Mouse (Mus musculus) cerebellum, postnatal 4 days (tissue): Measurements from ENCODE around the gene Tnrc6b.
A peak's percentile ranks its signal among the peaks of the same experiment; 100 is the strongest.

ENCODE experiments used
- DNase-seq, 2 experiments: peaks; one replicate each; pipeline ENCODE4 v3.0.0; 2022; ENCODE audit warnings: low spot score in 2 of 2, mixed read lengths in 1 of 2

Gene Tnrc6b

GRCm38 (mm10) chr15:80785699-80786098 lies 74.6 kb downstream of the Tnrc6b start:
- no peak for DNase-seq

GRCm38 (mm10) chr15:80787746-80788145 lies 76.6 kb downstream of the Tnrc6b start:
- DNase-seq = no peak

GRCm38 (mm10) chr15:80792556-80792955 lies 81.4 kb downstream of the Tnrc6b start:
- no peak for DNase-seq

GRCm38 (mm10) chr15:80795076-80795475 lies 84.0 kb downstream of the Tnrc6b start:
- DNase-seq = no peak

- peak in 1 of 2 experiments; percentile 8 for DNase-seq
These were observed 86.6 kb downstream of the Tnrc6b start for GRCm38 (mm10) chr15:80797757-80798156.

- peak; percentile 55 to 81 for DNase-seq
These were observed 87.4 kb downstream of the Tnrc6b start for GRCm38 (mm10) chr15:80798367-80799073.

- DNase-seq = peak in 1 of 2 experiments; percentile 28
These were observed 88.0 kb downstream of the Tnrc6b start for GRCm38 (mm10) chr15:80799074-80799633.

GRCm38 (mm10) chr15:80799634-80800137 lies 88.6 kb downstream of the Tnrc6b start:
- peak in 1 of 2 experiments; percentile 35 for DNase-seq

- no peak for DNase-seq
These were observed 89.1 kb downstream of the Tnrc6b start for GRCm38 (mm10) chr15:80800201-80800600.

GRCm38 (mm10) chr15:80800765-80801164 lies 89.7 kb downstream of the Tnrc6b start:
- no peak for DNase-seq

GRCm38 (mm10) chr15:80801597-80801996 lies 90.5 kb downstream of the Tnrc6b start:
- no peak for DNase-seq

- DNase-seq = no peak
These were observed 96.0 kb downstream of the Tnrc6b start for GRCm38 (mm10) chr15:80807162-80807561.

- DNase-seq = no peak
These were observed 99.1 kb downstream of the Tnrc6b start for GRCm38 (mm10) chr15:80810226-80810625.

GRCm38 (mm10) chr15:80812840-80813239 lies 101.7 kb downstream of the Tnrc6b start:
- no peak for DNase-seq

- DNase-seq = no peak
These were observed 103.7 kb downstream of the Tnrc6b start for GRCm38 (mm10) chr15:80814792-80815191.

GRCm38 (mm10) chr15:80822276-80822675 lies 111.2 kb downstream of the Tnrc6b start:
- DNase-seq = no peak

- no peak for DNase-seq
These were observed 120.1 kb downstream of the Tnrc6b start for GRCm38 (mm10) chr15:80831170-80831569.

GRCm38 (mm10) chr15:80832808-80833207 lies 121.7 kb downstream of the Tnrc6b start:
- DNase-seq = no peak

- DNase-seq = no peak
These were observed 125.1 kb downstream of the Tnrc6b start for GRCm38 (mm10) chr15:80836246-80836645.

- no peak for DNase-seq
These were observed 127.7 kb downstream of the Tnrc6b start for GRCm38 (mm10) chr15:80838836-80839235.

- no peak for DNase-seq
These were observed 128.7 kb downstream of the Tnrc6b start for GRCm38 (mm10) chr15:80839653-80840420.

- DNase-seq = no peak
These were observed 133.1 kb downstream of the Tnrc6b start for GRCm38 (mm10) chr15:80844262-80844661.
